Mouse (Mus musculus): ENCODE measurements around the gene 1810055G02Rik. TPM values are rescaled to one million over a fixed set of nuclear protein-coding genes. Genes with fewer than 3 reads are reported as not detected.

1810055G02Rik gene
- total and polyA plus RNA-seq, 3 experiments = 22.4 to 32.3 TPM; not detected in 1

DNA sequence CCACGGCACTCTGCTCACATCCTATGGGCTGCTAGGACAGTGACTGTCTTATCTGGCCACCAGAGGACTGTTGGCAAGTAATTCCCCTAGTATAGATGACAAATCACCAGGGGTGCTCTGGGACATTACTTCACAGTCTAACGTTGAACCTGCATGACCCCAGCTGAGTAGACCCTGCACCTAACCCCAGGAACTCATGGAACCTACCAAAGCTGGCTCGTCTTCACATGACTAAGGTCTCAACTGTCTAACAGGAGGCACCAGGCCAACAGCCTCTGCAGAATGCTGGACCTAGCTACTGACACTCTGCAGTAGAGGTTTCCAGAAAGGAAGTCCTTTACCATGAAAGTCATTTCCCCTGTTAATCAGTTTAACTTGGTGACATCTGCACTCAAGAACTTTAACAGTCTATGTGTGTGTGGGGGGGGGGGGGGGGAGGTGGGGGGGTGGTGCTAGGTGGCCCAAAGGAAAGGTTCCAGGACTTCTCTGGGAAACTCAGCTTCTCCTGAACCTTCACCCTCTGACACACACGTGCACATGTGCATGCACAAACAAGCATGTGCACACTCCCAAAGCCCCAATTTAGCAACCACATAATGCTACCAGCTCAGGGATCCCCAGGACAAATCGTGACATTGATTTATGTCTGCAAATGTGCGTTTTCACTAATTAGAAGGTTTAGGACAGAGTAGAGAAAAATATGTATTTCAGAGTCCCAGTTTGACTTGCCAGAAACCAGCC lies 40.8 kb upstream of the 1810055G02Rik start:
- TF ChIP-seq BHLHE40 (IDR thresholded peaks at IDR 0.05; ENCODE audit: borderline replicate concordance, low read depth, low read length) (no peak), GATA1 (IDR thresholded peaks at IDR 0.05; ENCODE audit: low read depth, low read length) (no peak), MYC (IDR thresholded peaks at IDR 0.05; ENCODE audit: low read depth, low read length) (no peak), MAX (IDR thresholded peaks at IDR 0.05; ENCODE audit: low read length) (no peak)
- Histone ChIP-seq H3K36me3 (ENCODE audit: control insufficient read depth in 1 of 2, insufficient read depth in 2 of 2, low read length in 2 of 2) (no peaks in the 10 kb centered on the region), H3K27me3 (ENCODE audit: control insufficient read depth in 1 of 2, insufficient read depth in 2 of 2, low read length in 2 of 2) (no peaks in the 10 kb centered on the region), H3K4me1 (ENCODE audit: control insufficient read depth in 1 of 2, insufficient read depth in 2 of 2, low read length in 2 of 2) (no peaks in the 10 kb centered on the region), H3K9ac (ENCODE audit: control insufficient read depth, low read depth, low read length, poor library complexity, severe bottlenecking) (no peak overlapping the region), H3K27ac (ENCODE audit: control insufficient read depth, low read depth, low read length) (no peak overlapping the region), H3K9me3 (replicated peaks; ENCODE audit: insufficient read depth, low read length) (no peaks in the 10 kb centered on the region), H3K79me2 (ENCODE audit: control insufficient read depth, insufficient read depth, low read length, poor library complexity) (no peaks in the 10 kb centered on the region; the same call in 1 of the 2 replicates), H3K4me3 (ENCODE audit: control insufficient read depth in 1 of 2, insufficient read depth in 1 of 2, low read depth in 2 of 2, low read length in 2 of 2) (no peak overlapping the region)
- no peak for DNase-seq (ENCODE audit: low read depth, low spot score)

DNA sequence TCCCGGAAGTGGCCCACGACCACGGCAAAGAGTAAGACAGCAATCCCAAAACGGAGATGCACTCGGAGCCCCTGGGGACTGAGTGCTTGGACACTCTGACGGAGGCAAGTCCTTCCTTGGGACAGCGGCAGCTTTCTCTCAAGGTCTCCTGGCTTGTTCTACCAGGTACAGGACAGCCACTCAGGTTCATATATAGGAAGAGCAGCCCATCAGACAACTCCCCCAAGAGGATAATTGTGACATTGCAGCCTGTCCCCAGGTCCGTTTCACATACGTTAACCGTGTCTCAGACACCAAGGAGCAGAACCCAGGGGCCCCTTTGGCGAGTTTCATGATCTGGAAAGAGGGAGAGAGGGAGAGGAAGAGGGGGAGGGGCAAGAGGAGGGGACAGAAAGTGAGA lies 40.1 kb upstream of the 1810055G02Rik start:
- no peak overlapping the region for H3K27ac ChIP-seq (ENCODE audit: control insufficient read depth, low read depth, low read length)
- TF ChIP-seq CTCF (IDR thresholded peaks at IDR 0.05 in 2 of 3, conservative IDR thresholded peaks at IDR 0.05 in 1 of 3; ENCODE audit: control insufficient read depth in 1 of 3, insufficient read depth in 1 of 3, low read depth in 2 of 3, low read length in 3 of 3, poor library complexity in 1 of 3, severe bottlenecking in 1 of 3) (peak in 2 of 3 experiments; percentile 15 to 28; a peak in 2 of 6 replicates), NRF1 (IDR thresholded peaks at IDR 0.05; ENCODE audit: insufficient read depth, low read depth, low read length, poor library complexity, severe bottlenecking) (no peak)

DNA sequence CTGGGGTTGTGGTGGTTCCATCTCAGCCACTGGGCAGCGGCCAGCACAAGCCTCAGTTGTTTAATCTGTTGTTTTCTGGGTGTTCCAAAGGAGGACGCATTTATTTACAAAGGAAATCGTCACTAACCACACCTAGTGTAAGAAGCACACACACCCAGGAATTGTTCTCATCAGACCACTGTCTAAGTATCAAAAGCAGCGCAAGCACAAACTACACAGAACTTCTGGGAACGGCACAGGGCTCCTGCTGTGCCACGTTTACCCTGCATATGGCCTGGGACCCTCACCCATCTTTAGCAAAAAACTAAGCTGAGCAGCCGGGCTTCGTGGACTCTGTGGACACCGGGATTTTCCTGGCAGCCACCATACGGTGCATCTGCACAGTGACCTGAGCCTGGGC lies 39.5 kb upstream of the 1810055G02Rik start:
- H3K27me3 ChIP-seq (ENCODE audit: control insufficient read depth in 1 of 2, insufficient read depth in 2 of 2, low read length in 2 of 2) = no peaks in the 10 kb centered on the region
- no peaks in the 10 kb centered on the region for H3K79me2 ChIP-seq (ENCODE audit: control insufficient read depth, insufficient read depth, low read length, poor library complexity)
- TF ChIP-seq ETS1 (IDR thresholded peaks at IDR 0.05; ENCODE audit: low read depth, low read length) = no peak
- no peak for TF ChIP-seq E2F4 (IDR thresholded peaks at IDR 0.05; ENCODE audit: borderline replicate concordance, low read depth, low read length)
- TF ChIP-seq ZMIZ1 (IDR thresholded peaks at IDR 0.05; ENCODE audit: low read depth, low read length) = no peak
- no peak for TF ChIP-seq TCF12 (IDR thresholded peaks at IDR 0.05; ENCODE audit: low read depth, low read length)
- no peak for TF ChIP-seq GABPA (IDR thresholded peaks at IDR 0.05; ENCODE audit: low read depth, low read length)
- TF ChIP-seq USF2 (IDR thresholded peaks at IDR 0.05; ENCODE audit: borderline replicate concordance in 1 of 2, insufficient read depth in 1 of 2, low read depth in 1 of 2, low read length in 2 of 2) = no peak
- TF ChIP-seq ZC3H11A (IDR thresholded peaks at IDR 0.05; ENCODE audit: low read depth, low read length) = no peak
- TF ChIP-seq MYB (IDR thresholded peaks at IDR 0.05; ENCODE audit: low read depth, low read length) = no peak
- TF ChIP-seq CHD2 (IDR thresholded peaks at IDR 0.05; ENCODE audit: low read length) = no peak
- no peak for TF ChIP-seq UBTF (IDR thresholded peaks at IDR 0.05; ENCODE audit: borderline replicate concordance, insufficient read depth, low read depth, low read length)
- no peak for TF ChIP-seq HCFC1 (IDR thresholded peaks at IDR 0.05; ENCODE audit: low read depth, low read length)
- TF ChIP-seq SMC3 (IDR thresholded peaks at IDR 0.05; ENCODE audit: low read depth, low read length) = no peak
- TF ChIP-seq POLR2AphosphoS5 (IDR thresholded peaks at IDR 0.05; ENCODE audit: borderline replicate concordance, low read depth, low read length) = no peak
- no peak for TF ChIP-seq BHLHE40 (IDR thresholded peaks at IDR 0.05; ENCODE audit: borderline replicate concordance, low read depth, low read length)
- TF ChIP-seq CHD1 (IDR thresholded peaks at IDR 0.05; ENCODE audit: low read depth, low read length) = no peak
- no peak for TF ChIP-seq GATA1 (IDR thresholded peaks at IDR 0.05; ENCODE audit: low read depth, low read length)
- no peak overlapping the region for H3K27ac ChIP-seq (ENCODE audit: control insufficient read depth, low read depth, low read length)
- H3K36me3 ChIP-seq (ENCODE audit: control insufficient read depth in 1 of 2, insufficient read depth in 2 of 2, low read length in 2 of 2) = no peaks in the 10 kb centered on the region
- no peaks in the 10 kb centered on the region for H3K4me1 ChIP-seq (ENCODE audit: control insufficient read depth in 1 of 2, insufficient read depth in 2 of 2, low read length in 2 of 2)
- H3K4me3 ChIP-seq (ENCODE audit: control insufficient read depth in 1 of 2, insufficient read depth in 1 of 2, low read depth in 2 of 2, low read length in 2 of 2) = no peak overlapping the region
- no peak overlapping the region for H3K9ac ChIP-seq (ENCODE audit: control insufficient read depth, low read depth, low read length, poor library complexity, severe bottlenecking)
- no peak for DNase-seq (ENCODE audit: low read depth, low spot score)
- H3K9me3 ChIP-seq (replicated peaks; ENCODE audit: insufficient read depth, low read length) = no peaks in the 10 kb centered on the region

More for the DNA sequence above, 40.1 kb upstream of the 1810055G02Rik start:
- Histone ChIP-seq H3K4me1 (ENCODE audit: control insufficient read depth in 1 of 2, insufficient read depth in 2 of 2, low read length in 2 of 2) (no peaks in the 10 kb centered on the region), H3K9me3 (replicated peaks; ENCODE audit: insufficient read depth, low read length) (no peaks in the 10 kb centered on the region), H3K36me3 (ENCODE audit: control insufficient read depth in 1 of 2, insufficient read depth in 2 of 2, low read length in 2 of 2) (no peaks in the 10 kb centered on the region), H3K9ac (ENCODE audit: control insufficient read depth, low read depth, low read length, poor library complexity, severe bottlenecking) (no peak overlapping the region), H3K79me2 (ENCODE audit: control insufficient read depth, insufficient read depth, low read length, poor library complexity) (no peaks in the 10 kb centered on the region), H3K27me3 (ENCODE audit: control insufficient read depth in 1 of 2, insufficient read depth in 2 of 2, low read length in 2 of 2) (no peaks in the 10 kb centered on the region), H3K4me3 (ENCODE audit: control insufficient read depth in 1 of 2, insufficient read depth in 1 of 2, low read depth in 2 of 2, low read length in 2 of 2) (no peak overlapping the region)
- DNase-seq (ENCODE audit: low read depth, low spot score) = peak; percentile 19
